Mouse (Mus musculus): ENCODE data around the gene Slc48a1. TPM values are rescaled to one million over a fixed set of nuclear protein-coding genes. Genes with fewer than 3 reads are reported as not detected.

The Slc48a1 gene
- 36.7 and 40.7 TPM in 2 replicates for polyA plus RNA-seq (2015; fragmentation: Nextera tagmentation; extraction: Ambion mirVana)

- H3K9me3 ChIP-seq (ENCODE audit: control insufficient read depth, low read length) = no peaks in the 10 kb centered on the region
- H3K4me1 ChIP-seq (replicated peaks; ENCODE audit: control insufficient read depth, insufficient read depth) = 0 out of 2 replicates have a peak, but pooled peaks cover 2% of the 10 kb centered on the region
- no peaks in the 10 kb centered on the region for H3K27me3 ChIP-seq (ENCODE audit: control insufficient read depth, insufficient read depth, low read length)
- H3K4me2 ChIP-seq (replicated peaks; ENCODE audit: low read depth) = no peak within 1 kb of the TSS
- DNase-seq (ENCODE audit: low spot score) (no peak), ATAC-seq (ENCODE audit: low FRiP score, low TSS enrichment) (no peak)
- no peak within 1 kb of the TSS for H3K4me3 ChIP-seq (ENCODE audit: low read depth, low read length)
- no peak within 1 kb of the TSS; the same call in 1 of the 2 replicates for H3K27ac ChIP-seq (replicated peaks)
- 70% methylated on average over 8 of the region's 8 CpGs for WGBS
- TF ChIP-seq EP300 (optimal IDR thresholded peaks at IDR 0.05) (no peak), CTCF (IDR thresholded peaks at IDR 0.05; ENCODE audit: low read depth) (no peak)
- no peaks in the 10 kb centered on the region for H3K36me3 ChIP-seq (ENCODE audit: control insufficient read depth, insufficient read depth, low read length)
- H3K9ac ChIP-seq (ENCODE audit: low read length) = no peak within 1 kb of the TSS
Observed at GRCm38 (mm10) chr15:97778311-97779098, at the start of gene Slc48a1. Gene Slc48a1 (plus strand): TSS chr15:97778520.

GRCm38 (mm10) chr15:97728804-97729203 lies 49.5 kb upstream of the Slc48a1 start:
- 58% methylated on average over 7 of the region's 7 CpGs for WGBS
- TF ChIP-seq EP300 (optimal IDR thresholded peaks at IDR 0.05) (no peak), CTCF (IDR thresholded peaks at IDR 0.05; ENCODE audit: low read depth) (no peak)
- no peak for ATAC-seq (ENCODE audit: low FRiP score, low TSS enrichment)

GRCm38 (mm10) chr15:97730365-97730764 lies 48.0 kb upstream of the Slc48a1 start:
- Histone ChIP-seq H3K9ac (ENCODE audit: low read length) (no peak overlapping the region), H3K27ac (replicated peaks) (no peak overlapping the region), H3K4me2 (replicated peaks; ENCODE audit: low read depth) (no peak overlapping the region; the same call in 1 of the 2 replicates), H3K36me3 (ENCODE audit: control insufficient read depth, insufficient read depth, low read length) (no peaks in the 10 kb centered on the region), H3K4me1 (replicated peaks; ENCODE audit: control insufficient read depth, insufficient read depth) (no peaks in the 10 kb centered on the region), H3K9me3 (ENCODE audit: control insufficient read depth, low read length) (no peaks in the 10 kb centered on the region), H3K27me3 (ENCODE audit: control insufficient read depth, insufficient read depth, low read length) (no peaks in the 10 kb centered on the region), H3K4me3 (ENCODE audit: low read depth, low read length) (no peak overlapping the region)
- DNase-seq (ENCODE audit: low spot score) = no peak
- TF ChIP-seq EP300 (optimal IDR thresholded peaks at IDR 0.05) (no peak), CTCF (IDR thresholded peaks at IDR 0.05; ENCODE audit: low read depth) (no peak)
- ATAC-seq (ENCODE audit: low FRiP score, low TSS enrichment) = no peak
- 35% methylated on average over 6 of the region's 6 CpGs for WGBS

More at GRCm38 (mm10) chr15:97728804-97729203, 49.5 kb upstream of the Slc48a1 start:
- Histone ChIP-seq H3K4me1 (replicated peaks; ENCODE audit: control insufficient read depth, insufficient read depth) (no peaks in the 10 kb centered on the region), H3K27me3 (ENCODE audit: control insufficient read depth, insufficient read depth, low read length) (no peaks in the 10 kb centered on the region), H3K9me3 (ENCODE audit: control insufficient read depth, low read length) (no peaks in the 10 kb centered on the region), H3K36me3 (ENCODE audit: control insufficient read depth, insufficient read depth, low read length) (no peaks in the 10 kb centered on the region), H3K27ac (replicated peaks) (no peak overlapping the region), H3K9ac (ENCODE audit: low read length) (no peak overlapping the region), H3K4me2 (replicated peaks; ENCODE audit: low read depth) (no peak overlapping the region), H3K4me3 (ENCODE audit: low read depth, low read length) (no peak overlapping the region)
- no peak for DNase-seq (ENCODE audit: low spot score)

GRCm38 (mm10) chr15:97731111-97731510 lies 47.2 kb upstream of the Slc48a1 start, which contains the start of gene Endou:
Gene Endou (minus strand): TSS chr15:97731339.
- Histone ChIP-seq H3K36me3 (ENCODE audit: control insufficient read depth, insufficient read depth, low read length) (no peaks in the 10 kb centered on the region), H3K4me1 (replicated peaks; ENCODE audit: control insufficient read depth, insufficient read depth) (no peaks in the 10 kb centered on the region), H3K9ac (ENCODE audit: low read length) (no peak within 1 kb of the TSS), H3K27me3 (ENCODE audit: control insufficient read depth, insufficient read depth, low read length) (no peaks in the 10 kb centered on the region), H3K9me3 (ENCODE audit: control insufficient read depth, low read length) (no peaks in the 10 kb centered on the region), H3K4me3 (ENCODE audit: low read depth, low read length) (no peak within 1 kb of the TSS), H3K4me2 (replicated peaks; ENCODE audit: low read depth) (no peak within 1 kb of the TSS; the same call in 1 of the 2 replicates), H3K27ac (replicated peaks) (no peak within 1 kb of the TSS)
- ATAC-seq (ENCODE audit: low FRiP score, low TSS enrichment) = peak; percentile 38; the same call in 1 of the 2 replicates
- TF ChIP-seq EP300 (optimal IDR thresholded peaks at IDR 0.05) = no peak
- no peak for TF ChIP-seq CTCF (IDR thresholded peaks at IDR 0.05; ENCODE audit: low read depth)
- 81% methylated on average over 8 of the region's 8 CpGs for WGBS
- no peak for DNase-seq (ENCODE audit: low spot score)

- Histone ChIP-seq H3K9ac (ENCODE audit: low read length) (no peak overlapping the region), H3K36me3 (ENCODE audit: control insufficient read depth, insufficient read depth, low read length) (no peaks in the 10 kb centered on the region), H3K4me2 (replicated peaks; ENCODE audit: low read depth) (no peak overlapping the region), H3K9me3 (ENCODE audit: control insufficient read depth, low read length) (no peaks in the 10 kb centered on the region), H3K4me3 (ENCODE audit: low read depth, low read length) (no peak overlapping the region), H3K27me3 (ENCODE audit: control insufficient read depth, insufficient read depth, low read length) (no peaks in the 10 kb centered on the region), H3K27ac (replicated peaks) (no peak overlapping the region), H3K4me1 (replicated peaks; ENCODE audit: control insufficient read depth, insufficient read depth) (no peaks in the 10 kb centered on the region)
- DNase-seq (ENCODE audit: low spot score) = no peak
- ATAC-seq (ENCODE audit: low FRiP score, low TSS enrichment) = no peak
- TF ChIP-seq EP300 (optimal IDR thresholded peaks at IDR 0.05) = no peak
- TF ChIP-seq CTCF (IDR thresholded peaks at IDR 0.05; ENCODE audit: low read depth) = no peak
- 86% methylated on average over 11 of the region's 11 CpGs for WGBS
Observed at GRCm38 (mm10) chr15:97731988-97732387, 46.3 kb upstream of the Slc48a1 start.

- Histone ChIP-seq H3K4me1 (replicated peaks; ENCODE audit: control insufficient read depth, insufficient read depth) (no peaks in the 10 kb centered on the region), H3K36me3 (ENCODE audit: control insufficient read depth, insufficient read depth, low read length) (no peaks in the 10 kb centered on the region), H3K27me3 (ENCODE audit: control insufficient read depth, insufficient read depth, low read length) (no peaks in the 10 kb centered on the region), H3K9ac (ENCODE audit: low read length) (no peak overlapping the region), H3K4me3 (ENCODE audit: low read depth, low read length) (no peak overlapping the region), H3K4me2 (replicated peaks; ENCODE audit: low read depth) (no peak overlapping the region), H3K9me3 (ENCODE audit: control insufficient read depth, low read length) (no peaks in the 10 kb centered on the region), H3K27ac (replicated peaks) (no peak overlapping the region)
- 70% methylated on average over 7 of the region's 7 CpGs for WGBS
- no peak for ATAC-seq (ENCODE audit: low FRiP score, low TSS enrichment)
- TF ChIP-seq EP300 (optimal IDR thresholded peaks at IDR 0.05) (no peak), CTCF (IDR thresholded peaks at IDR 0.05; ENCODE audit: low read depth) (no peak)
- no peak for DNase-seq (ENCODE audit: low spot score)
Observed at GRCm38 (mm10) chr15:97738923-97739322, 39.4 kb upstream of the Slc48a1 start.
